21 mouse cellular contexts compared by ENCODE assay signal in genomic region chr2:146009596-146010349, GRCm38 (mm10).
A peak's percentile ranks its signal among the peaks of the same experiment; 100 is the strongest.
DNase-seq lines count a peak whose midpoint lies in the region; ATAC-seq and TF ChIP-seq lines count a peak whose summit lies in the region.
"Had no signal": no experiment of that assay in that cellular context is flagged by ENCODE, and none has a peak within 500 bp of the region (broad histone marks: within the 10 kb centered on the region; RNA-seq: fewer than 3 reads in every experiment).

No protein-coding gene starts in this region.

- no peaks in the 10 kb centered on the region for H3K27me3 ChIP-seq in embryonic facial prominence, embryonic 11.5 days (ENCODE audit: control insufficient read depth, insufficient read depth, low read length)
- H3K27me3 ChIP-seq in embryonic facial prominence, embryonic 10.5 days (replicated peaks; ENCODE audit: low read depth, poor library complexity, severe bottlenecking) = no peaks in the 10 kb centered on the region
- no peaks in the 10 kb centered on the region for H3K27me3 ChIP-seq in liver, embryonic 12.5 days (replicated peaks)
- no peaks in the 10 kb centered on the region for H3K27me3 ChIP-seq in liver, postnatal 0 days (ENCODE audit: insufficient read depth, low read length)
- H3K27me3 ChIP-seq: embryonic facial prominence, embryonic 15.5 days; hindbrain, embryonic 12.5 days; intestine, embryonic 15.5 days; kidney, embryonic 15.5 days; limb, embryonic 12.5 days; neural tube, embryonic 13.5 days had no signal

- no peak overlapping the region for H3K4me3 ChIP-seq in embryonic facial prominence, embryonic 11.5 days (ENCODE audit: low read depth, low read length)
- no peak overlapping the region for H3K4me3 ChIP-seq in embryonic facial prominence, embryonic 10.5 days
- H3K4me3 ChIP-seq in liver, embryonic 12.5 days = no peak overlapping the region
- H3K4me3 ChIP-seq in liver, postnatal 0 days (ENCODE audit: low read depth, low read length) = no peak overlapping the region
- H3K4me3 ChIP-seq: embryonic facial prominence, embryonic 15.5 days; hindbrain, embryonic 12.5 days; intestine, embryonic 15.5 days; kidney, embryonic 15.5 days; left cerebral cortex, adult 2 months; limb, embryonic 12.5 days; neural tube, embryonic 13.5 days had no signal

- peak; percentile 44; the same call in 1 of the 2 replicates for ATAC-seq in embryonic facial prominence, embryonic 11.5 days (replicated peaks; ENCODE audit: insufficient number of reproducible peaks, low FRiP score, low TSS enrichment, low read depth)
- ATAC-seq in liver, embryonic 12.5 days = peak; percentile 58; the same call in 1 of the 2 replicates
- no peak for ATAC-seq in liver, postnatal 0 days
- peak; percentile 77 for ATAC-seq in common myeloid progenitor, adult 5-6 weeks (replicated peaks; ENCODE audit: low read depth, poor library complexity, severe bottlenecking)
- peak; percentile 50; the same call in 1 of the 2 replicates for ATAC-seq in megakaryocyte-erythroid progenitor cell, adult 5-6 weeks (replicated peaks; ENCODE audit: low FRiP score, low TSS enrichment, poor library complexity, severe bottlenecking)
- ATAC-seq: intestine, embryonic 15.5 days had no signal

- no peaks in the 10 kb centered on the region for H3K9me3 ChIP-seq in embryonic facial prominence, embryonic 11.5 days (replicated peaks; ENCODE audit: control insufficient read depth, low read length)
- no peaks in the 10 kb centered on the region for H3K9me3 ChIP-seq in embryonic facial prominence, embryonic 10.5 days
- no peaks in the 10 kb centered on the region for H3K9me3 ChIP-seq in liver, embryonic 12.5 days (replicated peaks)
- H3K9me3 ChIP-seq in liver, postnatal 0 days (ENCODE audit: low read length) = no peaks in the 10 kb centered on the region
- H3K9me3 ChIP-seq: embryonic facial prominence, embryonic 15.5 days; hindbrain, embryonic 12.5 days; intestine, embryonic 15.5 days; kidney, embryonic 15.5 days; limb, embryonic 12.5 days; neural tube, embryonic 13.5 days had no signal

- H3K9ac ChIP-seq in embryonic facial prominence, embryonic 11.5 days (replicated peaks; ENCODE audit: low read length) = no peak overlapping the region
- no peak overlapping the region for H3K9ac ChIP-seq in liver, embryonic 12.5 days
- no peak overlapping the region for H3K9ac ChIP-seq in liver, postnatal 0 days (replicated peaks)
- H3K9ac ChIP-seq: embryonic facial prominence, embryonic 15.5 days; hindbrain, embryonic 12.5 days; intestine, embryonic 15.5 days; kidney, embryonic 15.5 days; limb, embryonic 12.5 days; neural tube, embryonic 13.5 days had no signal

- no peak for DNase-seq in embryonic facial prominence, embryonic 11.5 days (ENCODE audit: low spot score)
- no peak for DNase-seq in embryonic facial prominence, embryonic 10.5 days (ENCODE audit: low spot score)
- DNase-seq in liver, postnatal 0 days = no peak
- DNase-seq in layer of hippocampus, adult 9-10 months (ENCODE audit: low spot score) = no peak
- no peak for DNase-seq in kidney, postnatal 14 days
- DNase-seq: B cell, adult 2 months; cerebellum, adult 8-10 months; gastrocnemius, postnatal 14 days; lung, adult 18-20 months; lung, postnatal 36 days; right cerebral cortex, postnatal 14 days had no signal

- H3K4me2 ChIP-seq in embryonic facial prominence, embryonic 11.5 days (ENCODE audit: low read depth, low read length) = no peak overlapping the region
- H3K4me2 ChIP-seq in liver, embryonic 12.5 days = no peak overlapping the region
- no peak overlapping the region for H3K4me2 ChIP-seq in liver, postnatal 0 days (ENCODE audit: low read depth, low read length)
- H3K4me2 ChIP-seq: embryonic facial prominence, embryonic 15.5 days; hindbrain, embryonic 12.5 days; intestine, embryonic 15.5 days; kidney, embryonic 15.5 days; limb, embryonic 12.5 days; neural tube, embryonic 13.5 days had no signal

- no peak for TF ChIP-seq CTCF in liver, postnatal 0 days (IDR thresholded peaks at IDR 0.05; ENCODE audit: low read depth)

- H3K27ac ChIP-seq in embryonic facial prominence, embryonic 11.5 days (replicated peaks; ENCODE audit: low read depth, low read length) = no peak overlapping the region
- H3K27ac ChIP-seq in embryonic facial prominence, embryonic 10.5 days (replicated peaks) = no peak overlapping the region
- no peak overlapping the region for H3K27ac ChIP-seq in liver, embryonic 12.5 days
- no peak overlapping the region for H3K27ac ChIP-seq in liver, postnatal 0 days (ENCODE audit: low read depth)
- H3K27ac ChIP-seq: embryonic facial prominence, embryonic 15.5 days; hindbrain, embryonic 12.5 days; intestine, embryonic 15.5 days; kidney, embryonic 15.5 days; left cerebral cortex, adult 2 months; limb, embryonic 12.5 days; neural tube, embryonic 13.5 days had no signal

- H3K4me1 ChIP-seq in embryonic facial prominence, embryonic 11.5 days (ENCODE audit: control insufficient read depth, insufficient read depth, low read length) = no peaks in the 10 kb centered on the region
- peaks cover 16% of the 10 kb centered on the region for H3K4me1 ChIP-seq in embryonic facial prominence, embryonic 10.5 days
- H3K4me1 ChIP-seq in liver, embryonic 12.5 days = peaks cover 11% of the 10 kb centered on the region
- no peaks in the 10 kb centered on the region for H3K4me1 ChIP-seq in liver, postnatal 0 days (ENCODE audit: insufficient read depth)
- H3K4me1 ChIP-seq: embryonic facial prominence, embryonic 15.5 days; intestine, embryonic 15.5 days; kidney, embryonic 15.5 days; limb, embryonic 12.5 days; neural tube, embryonic 13.5 days had no signal

- no peaks in the 10 kb centered on the region for H3K36me3 ChIP-seq in embryonic facial prominence, embryonic 11.5 days (replicated peaks; ENCODE audit: control insufficient read depth, insufficient read depth, low read depth, low read length)
- H3K36me3 ChIP-seq in embryonic facial prominence, embryonic 10.5 days (replicated peaks) = no peaks in the 10 kb centered on the region
- H3K36me3 ChIP-seq in liver, embryonic 12.5 days = no peaks in the 10 kb centered on the region
- no peaks in the 10 kb centered on the region for H3K36me3 ChIP-seq in liver, postnatal 0 days (replicated peaks; ENCODE audit: insufficient read depth, low read length)
- H3K36me3 ChIP-seq: embryonic facial prominence, embryonic 15.5 days; hindbrain, embryonic 12.5 days; intestine, embryonic 15.5 days; kidney, embryonic 15.5 days; limb, embryonic 12.5 days; neural tube, embryonic 13.5 days had no signal

- 60% methylated on average over 2 of the region's 2 CpGs for WGBS in embryonic facial prominence, embryonic 11.5 days
- WGBS in embryonic facial prominence, embryonic 10.5 days = 75% methylated on average over 2 of the region's 2 CpGs
- WGBS in liver, embryonic 12.5 days (ENCODE audit: insufficient replicate concordance) = 44% methylated on average over 2 of the region's 2 CpGs
- 42% methylated on average over 2 of the region's 2 CpGs for WGBS in liver, postnatal 0 days (ENCODE audit: insufficient replicate concordance)

- TF ChIP-seq EP300 in liver, postnatal 0 days (IDR thresholded peaks at IDR 0.05; ENCODE audit: low read depth) = no peak
